Mouse (Mus musculus) brain, embryonic 14.5 days (tissue): ENCODE measurements around the gene Il17rd. TPM values are rescaled to one million over a fixed set of nuclear protein-coding genes. Genes with fewer than 3 reads are reported as not detected.

Experiments used
- DNase-seq: peaks from one replicate; pipeline ENCODE4 v3.0.0-alpha.2; 2011; ENCODE audit warnings: low read depth
- CTCF ChIP-seq: fragments of 200-500 bp; IDR thresholded peaks from 2 replicates; pipeline ENCODE4 v1.5.1; 2012; ENCODE audit warnings: inconsistent platforms, mild to moderate bottlenecking, moderate library complexity, borderline replicate concordance; ENCODE audit not compliant: insufficient read depth, insufficient read length; ENCODE audit errors: extremely low read depth
- POLR2A ChIP-seq: fragments of 200-500 bp; IDR thresholded peaks from 2 replicates; pipeline ENCODE4 v1.6.1; 2012; ENCODE audit warnings: mild to moderate bottlenecking, inconsistent platforms, borderline replicate concordance; ENCODE audit not compliant: poor library complexity, insufficient read depth, insufficient read length, severe bottlenecking; ENCODE audit errors: extremely low read depth
- polyA plus RNA-seq: library from polyadenylated mRNA; depleted of rRNA; stranded (reverse); fragments of >200 nt; gene quantifications from 2 replicates; pipeline ENCODE4 v1.2.3, GENCODE M21; 2012

Il17rd gene
- polyA plus RNA-seq, 1 experiment, result 7.4 TPM

DNA sequence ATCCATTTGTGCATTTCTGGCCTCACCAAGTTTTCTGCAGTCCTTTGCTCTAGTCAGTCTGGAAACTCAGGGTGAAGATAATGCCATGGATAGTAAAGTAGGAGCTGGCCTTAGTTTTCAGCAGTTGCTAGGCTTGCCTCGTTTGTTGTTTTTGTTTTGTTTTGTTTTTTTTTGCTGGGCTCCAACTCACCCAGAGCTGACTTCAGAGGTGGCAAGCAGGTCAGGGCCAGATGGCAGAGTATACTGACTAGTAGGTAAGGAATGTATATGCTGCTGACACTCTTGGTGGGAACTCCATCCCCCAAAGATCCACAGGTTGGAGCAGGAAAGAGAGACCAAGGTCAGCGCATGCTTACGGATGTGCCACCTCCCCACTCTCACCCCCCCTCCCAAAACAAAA, 31.4 kb downstream of the Il17rd start:
- TF ChIP-seq POLR2A (no peak), CTCF (no peak)
- DNase-seq, result no peak

DNA sequence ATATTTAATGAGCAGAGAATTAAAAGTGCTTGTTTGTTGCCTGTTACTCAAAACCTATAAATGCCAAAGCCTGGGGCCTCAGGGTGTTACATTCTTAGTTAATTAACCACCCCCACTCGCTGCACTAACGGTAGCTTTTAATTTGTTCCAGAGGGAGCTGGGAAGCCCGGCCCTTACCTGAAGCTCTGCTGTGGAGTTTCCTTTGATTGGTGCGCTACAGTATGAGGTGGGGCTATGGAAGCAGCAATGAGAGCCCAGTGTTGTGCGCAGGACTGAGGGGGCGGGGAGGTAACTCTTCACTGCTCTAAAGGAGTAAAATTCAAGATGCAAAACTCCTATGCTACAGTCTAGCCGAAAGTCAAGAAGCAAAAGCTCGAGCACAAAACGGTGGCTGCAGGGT, 32.0 kb downstream of the Il17rd start:
- DNase-seq, result peak; percentile 59
- TF ChIP-seq POLR2A (no peak), CTCF (no peak)

- no peak for DNase-seq
- TF ChIP-seq CTCF, result no peak
- TF ChIP-seq POLR2A, result no peak
Observed at GRCm38 (mm10) chr14:27071985-27072384, 33.2 kb downstream of the Il17rd start.

DNA sequence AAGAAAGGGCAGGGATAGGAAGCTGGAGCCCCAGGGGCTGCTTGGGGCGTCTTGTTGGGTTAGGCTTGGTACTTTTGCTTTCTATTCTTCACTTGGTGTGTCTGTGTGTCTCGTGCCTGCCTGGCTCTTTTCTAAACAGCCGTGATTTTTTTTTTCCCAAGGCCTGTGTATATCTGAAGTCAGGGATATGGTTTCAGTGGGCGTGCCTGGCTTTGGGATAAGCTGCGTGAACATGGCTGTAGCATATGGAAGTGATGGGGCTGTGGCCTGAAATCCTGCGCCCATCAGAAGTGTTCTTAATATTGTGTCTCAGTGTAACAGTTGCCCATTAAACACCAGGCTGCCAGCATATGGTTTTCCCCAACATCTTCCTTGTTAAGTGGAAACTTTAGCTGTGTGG, 36.3 kb downstream of the Il17rd start:
- DNase-seq, result no peak
- TF ChIP-seq CTCF, result no peak
- no peak for TF ChIP-seq POLR2A

DNA sequence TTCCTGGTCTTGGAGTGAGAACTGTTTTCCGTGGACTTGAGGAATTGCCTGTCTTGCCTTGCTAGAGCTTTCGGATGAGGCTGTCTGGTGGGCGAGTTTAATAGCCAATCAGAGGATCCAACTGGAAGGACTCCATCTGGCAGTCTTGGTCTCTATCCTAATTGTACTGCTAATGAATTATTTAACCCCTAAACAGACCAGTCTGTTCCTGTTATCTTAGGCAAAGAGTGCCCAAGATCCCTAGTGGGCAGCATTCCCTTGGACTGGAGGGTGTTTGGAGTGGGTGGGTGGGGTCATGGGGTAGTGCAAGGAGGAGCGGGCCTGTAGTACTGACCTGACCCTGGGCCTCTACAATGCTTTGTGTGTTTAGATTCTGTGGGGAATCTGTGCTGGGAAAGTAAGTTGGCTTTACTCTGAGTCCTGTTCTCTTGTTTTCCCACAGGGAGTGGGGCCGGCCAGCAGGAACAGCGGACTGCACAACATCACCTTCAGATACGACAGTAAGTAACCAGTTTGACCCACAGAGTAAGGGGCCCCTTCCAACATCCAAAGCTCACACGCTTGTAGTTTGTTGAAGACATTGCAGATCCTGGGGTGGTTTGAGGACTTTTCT, 37.3 kb downstream of the Il17rd start:
- DNase-seq, result peak; percentile 84
- TF ChIP-seq POLR2A, result no peak
- no peak for TF ChIP-seq CTCF

GRCm38 (mm10) chr14:27076522-27076920, 37.8 kb downstream of the Il17rd start:
- no peak for TF ChIP-seq POLR2A
- no peak for TF ChIP-seq CTCF
- no peak for DNase-seq

DNA sequence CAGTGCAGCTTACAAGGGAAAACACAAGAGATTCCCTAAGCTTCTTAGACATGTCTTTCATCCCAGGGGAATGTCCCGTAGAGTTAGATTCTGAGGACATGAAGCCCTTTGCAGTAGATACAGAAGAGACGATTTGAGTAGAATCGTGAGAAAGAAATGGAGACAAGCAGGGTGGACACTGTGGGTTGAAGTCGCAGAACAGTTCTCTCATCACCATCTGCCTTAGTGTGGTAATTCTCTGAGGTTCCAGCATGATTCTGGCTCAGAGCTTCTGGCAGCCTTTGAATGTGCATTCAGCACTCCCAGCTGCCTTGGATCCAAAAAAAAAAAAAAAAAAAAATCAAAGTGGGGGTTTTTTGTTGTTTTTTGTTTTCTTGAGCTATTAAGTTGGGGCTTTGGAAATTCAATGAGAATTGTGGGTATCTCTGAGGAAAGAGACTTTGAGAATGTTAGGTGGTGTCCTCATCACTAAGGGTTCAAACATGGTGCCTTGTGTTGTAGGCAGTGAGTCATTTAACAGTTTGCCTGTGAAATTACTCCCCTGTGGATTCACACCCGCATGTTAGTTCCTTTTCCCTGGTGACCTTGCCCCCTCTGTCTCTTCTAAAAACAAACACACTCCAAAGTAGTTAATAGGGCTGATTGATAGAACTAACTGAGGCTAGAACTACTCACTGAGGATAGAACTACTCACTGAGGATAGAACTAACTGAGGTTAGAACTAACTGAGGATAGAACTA, 43.0 kb downstream of the Il17rd start:
- DNase-seq, result no peak
- TF ChIP-seq POLR2A (no peak), CTCF (no peak)

GRCm38 (mm10) chr14:27085471-27085870, 46.7 kb downstream of the Il17rd start:
- TF ChIP-seq POLR2A (no peak), CTCF (no peak)
- no peak for DNase-seq

GRCm38 (mm10) chr14:27085999-27086398, 47.3 kb downstream of the Il17rd start:
- TF ChIP-seq POLR2A, result no peak
- no peak for TF ChIP-seq CTCF
- no peak for DNase-seq

DNA sequence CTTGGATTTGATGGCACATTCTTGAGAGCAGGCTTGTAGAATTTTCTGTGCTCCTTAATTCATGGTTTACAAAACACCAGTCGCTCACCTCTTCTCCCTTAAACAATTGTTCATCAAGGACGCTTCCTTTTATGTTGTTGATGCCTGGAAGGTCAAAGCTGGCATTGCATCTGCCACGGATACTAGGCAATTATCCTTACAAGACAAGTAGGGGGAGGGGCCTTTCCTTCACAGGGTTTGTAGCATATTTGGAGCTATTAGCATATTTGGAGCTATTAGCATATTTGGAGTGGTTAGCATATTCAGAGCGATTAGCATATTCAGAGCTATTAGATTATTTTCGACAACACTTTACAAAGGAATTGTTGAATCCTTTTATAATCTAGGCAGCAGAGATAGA, 55.5 kb downstream of the Il17rd start:
- peak; percentile 81 for DNase-seq
- TF ChIP-seq POLR2A, result no peak
- no peak for TF ChIP-seq CTCF

GRCm38 (mm10) chr14:27096133-27096532, 57.4 kb downstream of the Il17rd start:
- DNase-seq, result no peak
- TF ChIP-seq CTCF (no peak), POLR2A (no peak)

GRCm38 (mm10) chr14:27096779-27097178, 58.0 kb downstream of the Il17rd start:
- TF ChIP-seq POLR2A (no peak), CTCF (peak; percentile 82; the same call in 1 of the 2 replicates)
- peak; percentile 93 for DNase-seq

GRCm38 (mm10) chr14:27101735-27102134, 63.0 kb downstream of the Il17rd start:
- TF ChIP-seq POLR2A, result no peak
- TF ChIP-seq CTCF, result no peak
- no peak for DNase-seq

- peak; percentile 36 for DNase-seq
- TF ChIP-seq POLR2A (no peak), CTCF (no peak)
Observed at GRCm38 (mm10) chr14:27102720-27103119, 64.0 kb downstream of the Il17rd start.
